Mouse (Mus musculus): ENCODE measurements at regions not wholly inside any gene's neighbourhood (a gene's known extent, or its start where the extent isn't known, plus 50 kb on each side); places are given as distances from the start of the nearest gene placed in this dataset.
A peak's percentile ranks its signal among the peaks of the same experiment; 100 is the strongest.

GRCm38 (mm10) chr15:87325389-87325788 is 218.7 kb upstream of the Fam19a5 start:
- Histone ChIP-seq H3K4me1 (replicated peaks) (no peaks in the 10 kb centered on the region), H3K9me3 (no peaks in the 10 kb centered on the region), H3K9ac (no peak overlapping the region), H3K27me3 (no peaks in the 10 kb centered on the region), H3K36me3 (no peaks in the 10 kb centered on the region), H3K27ac (replicated peaks) (no peak overlapping the region), H3K4me3 (no peak overlapping the region), H3K4me2 (no peak overlapping the region)
- 87% methylated on average over 5 of the region's 5 CpGs for WGBS
- no peak for ATAC-seq (ENCODE audit: low FRiP score, low read depth)

GRCm38 (mm10) chr15:87326281-87326680 is 217.8 kb upstream of the Fam19a5 start:
- Histone ChIP-seq H3K9ac (no peak overlapping the region), H3K27ac (replicated peaks) (no peak overlapping the region), H3K4me1 (replicated peaks) (no peaks in the 10 kb centered on the region), H3K4me2 (no peak overlapping the region), H3K36me3 (no peaks in the 10 kb centered on the region), H3K27me3 (no peaks in the 10 kb centered on the region), H3K4me3 (no peak overlapping the region), H3K9me3 (no peaks in the 10 kb centered on the region)
- no peak for ATAC-seq (ENCODE audit: low FRiP score, low read depth)
- 70% methylated on average over 6 of the region's 6 CpGs for WGBS

GRCm38 (mm10) chr15:87332441-87332840 is 211.7 kb upstream of the Fam19a5 start:
- no peak overlapping the region for H3K27ac ChIP-seq (replicated peaks)

GRCm38 (mm10) chr15:87333527-87333926 is 210.6 kb upstream of the Fam19a5 start:
- ATAC-seq (ENCODE audit: low FRiP score, low read depth): no peak
- no peak overlapping the region for H3K27ac ChIP-seq (replicated peaks)
- 80% methylated on average over 4 of the region's 4 CpGs for WGBS

More at GRCm38 (mm10) chr15:87332441-87332840, 211.7 kb upstream of the Fam19a5 start:
- Histone ChIP-seq H3K9me3 (no peaks in the 10 kb centered on the region), H3K4me1 (replicated peaks) (peaks cover 6% of the 10 kb centered on the region; the same call in 1 of the 2 replicates), H3K27me3 (no peaks in the 10 kb centered on the region), H3K36me3 (no peaks in the 10 kb centered on the region), H3K4me2 (no peak overlapping the region), H3K4me3 (no peak overlapping the region), H3K9ac (no peak overlapping the region)
- WGBS: 61% methylated on average over 3 of the region's 3 CpGs
- ATAC-seq (ENCODE audit: low FRiP score, low read depth): no peak

GRCm38 (mm10) chr15:87334430-87334829 is 209.7 kb upstream of the Fam19a5 start:
- no peak overlapping the region for H3K4me2 ChIP-seq
- 72% methylated on average over 4 of the region's 4 CpGs for WGBS
- peaks cover 6% of the 10 kb centered on the region; the same call in 1 of the 2 replicates for H3K4me1 ChIP-seq (replicated peaks)
- no peaks in the 10 kb centered on the region for H3K36me3 ChIP-seq
- H3K27ac ChIP-seq (replicated peaks): no peak overlapping the region
- no peak for ATAC-seq (ENCODE audit: low FRiP score, low read depth)
- no peaks in the 10 kb centered on the region for H3K27me3 ChIP-seq
- H3K9ac ChIP-seq: no peak overlapping the region
- no peaks in the 10 kb centered on the region for H3K9me3 ChIP-seq
- no peak overlapping the region for H3K4me3 ChIP-seq

More at GRCm38 (mm10) chr15:87333527-87333926, 210.6 kb upstream of the Fam19a5 start:
- Histone ChIP-seq H3K4me1 (replicated peaks) (peaks cover 6% of the 10 kb centered on the region; the same call in 1 of the 2 replicates), H3K4me2 (no peak overlapping the region), H3K9ac (no peak overlapping the region), H3K4me3 (no peak overlapping the region), H3K36me3 (no peaks in the 10 kb centered on the region), H3K27me3 (no peaks in the 10 kb centered on the region), H3K9me3 (no peaks in the 10 kb centered on the region)

GRCm38 (mm10) chr15:87335324-87335723 is 208.8 kb upstream of the Fam19a5 start:
- H3K27ac ChIP-seq (replicated peaks): no peak overlapping the region
- WGBS: 58% methylated on average over 4 of the region's 4 CpGs

GRCm38 (mm10) chr15:87335737-87336136 is 208.4 kb upstream of the Fam19a5 start:
- WGBS: 66% methylated on average over 11 of the region's 11 CpGs

More at GRCm38 (mm10) chr15:87335324-87335723, 208.8 kb upstream of the Fam19a5 start:
- H3K9me3 ChIP-seq: no peaks in the 10 kb centered on the region
- H3K4me2 ChIP-seq: no peak overlapping the region
- H3K9ac ChIP-seq: no peak overlapping the region
- H3K4me1 ChIP-seq (replicated peaks): peaks cover 8% of the 10 kb centered on the region; the same call in 1 of the 2 replicates
- no peaks in the 10 kb centered on the region for H3K27me3 ChIP-seq
- H3K4me3 ChIP-seq: no peak overlapping the region
- H3K36me3 ChIP-seq: no peaks in the 10 kb centered on the region
- ATAC-seq (ENCODE audit: low FRiP score, low read depth): no peak

GRCm38 (mm10) chr15:87339904-87340303 is 204.2 kb upstream of the Fam19a5 start:
- no peaks in the 10 kb centered on the region for H3K9me3 ChIP-seq
- H3K27ac ChIP-seq (replicated peaks): peak overlapping the region; percentile 64; the same call in 1 of the 2 replicates
- no peak overlapping the region for H3K4me3 ChIP-seq
- ATAC-seq (ENCODE audit: low FRiP score, low read depth): peak; percentile 67; the same call in 1 of the 2 replicates
- no peaks in the 10 kb centered on the region for H3K27me3 ChIP-seq
- no peak overlapping the region for H3K4me2 ChIP-seq
- H3K36me3 ChIP-seq: no peaks in the 10 kb centered on the region
- peaks cover 8% of the 10 kb centered on the region; the same call in 1 of the 2 replicates for H3K4me1 ChIP-seq (replicated peaks)
- 59% methylated on average over 3 of the region's 3 CpGs for WGBS
- no peak overlapping the region for H3K9ac ChIP-seq

More at GRCm38 (mm10) chr15:87335737-87336136, 208.4 kb upstream of the Fam19a5 start:
- H3K9me3 ChIP-seq: no peaks in the 10 kb centered on the region
- H3K4me2 ChIP-seq: no peak overlapping the region
- H3K4me3 ChIP-seq: no peak overlapping the region
- no peak for ATAC-seq (ENCODE audit: low FRiP score, low read depth)
- no peak overlapping the region for H3K27ac ChIP-seq (replicated peaks)
- H3K36me3 ChIP-seq: no peaks in the 10 kb centered on the region
- H3K27me3 ChIP-seq: no peaks in the 10 kb centered on the region
- H3K4me1 ChIP-seq (replicated peaks): peaks cover 8% of the 10 kb centered on the region; the same call in 1 of the 2 replicates
- no peak overlapping the region for H3K9ac ChIP-seq

- WGBS: 93% methylated on average over 1 of the region's 1 CpGs
- no peaks in the 10 kb centered on the region for H3K36me3 ChIP-seq
- H3K27me3 ChIP-seq: no peaks in the 10 kb centered on the region
- ATAC-seq (ENCODE audit: low FRiP score, low read depth): no peak
- H3K9me3 ChIP-seq: no peaks in the 10 kb centered on the region
- no peak overlapping the region for H3K4me3 ChIP-seq
- H3K27ac ChIP-seq (replicated peaks): no peak overlapping the region
- no peak overlapping the region for H3K9ac ChIP-seq
- no peak overlapping the region for H3K4me2 ChIP-seq
- 0 out of 2 replicates have a peak, but pooled peaks cover 3% of the 10 kb centered on the region for H3K4me1 ChIP-seq (replicated peaks)
These were observed 201.4 kb upstream of the Fam19a5 start for GRCm38 (mm10) chr15:87342656-87343055.

- Histone ChIP-seq H3K9ac (no peak overlapping the region), H3K4me1 (replicated peaks) (peaks cover 6% of the 10 kb centered on the region; the same call in 1 of the 2 replicates), H3K9me3 (no peaks in the 10 kb centered on the region), H3K4me2 (no peak overlapping the region), H3K27ac (replicated peaks) (no peak overlapping the region), H3K27me3 (no peaks in the 10 kb centered on the region), H3K4me3 (no peak overlapping the region), H3K36me3 (no peaks in the 10 kb centered on the region)
- ATAC-seq (ENCODE audit: low FRiP score, low read depth): peak; percentile 69; the same call in 1 of the 2 replicates
- WGBS: 37% methylated on average over 3 of the region's 3 CpGs
These were observed 198.3 kb upstream of the Fam19a5 start for GRCm38 (mm10) chr15:87345826-87346225.

GRCm38 (mm10) chr15:87349533-87350247 is 194.4 kb upstream of the Fam19a5 start:
- H3K36me3 ChIP-seq: no peaks in the 10 kb centered on the region
- WGBS: 45% methylated on average over 11 of the region's 11 CpGs
- ATAC-seq (ENCODE audit: low FRiP score, low read depth): peak; percentile 75

GRCm38 (mm10) chr15:87352812-87353211 is 191.3 kb upstream of the Fam19a5 start:
- Histone ChIP-seq H3K4me2 (no peak overlapping the region), H3K36me3 (no peaks in the 10 kb centered on the region), H3K9ac (no peak overlapping the region), H3K27me3 (no peaks in the 10 kb centered on the region), H3K4me3 (no peak overlapping the region), H3K9me3 (no peaks in the 10 kb centered on the region), H3K4me1 (replicated peaks) (peaks cover 6% of the 10 kb centered on the region; the same call in 1 of the 2 replicates), H3K27ac (replicated peaks) (no peak overlapping the region)
- 63% methylated on average over 8 of the region's 8 CpGs for WGBS
- ATAC-seq (ENCODE audit: low FRiP score, low read depth): no peak

More at GRCm38 (mm10) chr15:87349533-87350247, 194.4 kb upstream of the Fam19a5 start:
- Histone ChIP-seq H3K27me3 (no peaks in the 10 kb centered on the region), H3K9me3 (no peaks in the 10 kb centered on the region), H3K9ac (no peak overlapping the region), H3K27ac (replicated peaks) (peak overlapping the region; percentile 32), H3K4me2 (no peak overlapping the region), H3K4me1 (replicated peaks) (peaks cover 6% of the 10 kb centered on the region; the same call in 1 of the 2 replicates), H3K4me3 (no peak overlapping the region)

Data from hindbrain, embryonic 15.5 days (tissue).